Mouse (Mus musculus) 3134 (cell line): ENCODE results near the gene Lca5l.
A peak's percentile ranks its signal among the peaks of the same experiment; 100 is the strongest.

Source experiments
- DNase-seq: peaks from one replicate; pipeline ENCODE4 v3.0.0-alpha.2; 2011; ENCODE audit warnings: low spot score; ENCODE audit not compliant: insufficient read length; ENCODE audit errors: extremely low read depth

The Lca5l gene

GRCm38 (mm10) chr16:96191531-96192506 lies at the start of gene Lca5l:
Lca5l (minus strand) TSS chr16:96192271.
- peak; percentile 98 for DNase-seq

GRCm38 (mm10) chr16:96235366-96235970 lies 43.4 kb upstream of the Lca5l start, which contains the start of gene B3galt5:
B3galt5 (plus strand) TSS chr16:96235801.
- DNase-seq = no peak

- no peak for DNase-seq
Observed at GRCm38 (mm10) chr16:96233996-96234395, 41.9 kb upstream of the Lca5l start.

- no peak for DNase-seq
Observed at GRCm38 (mm10) chr16:96231974-96232373, 39.9 kb upstream of the Lca5l start.

- no peak for DNase-seq
Observed at GRCm38 (mm10) chr16:96231251-96231650, 39.2 kb upstream of the Lca5l start.

GRCm38 (mm10) chr16:96230411-96230810 lies 38.3 kb upstream of the Lca5l start:
- DNase-seq = peak; percentile 11

- DNase-seq = no peak
Observed at GRCm38 (mm10) chr16:96229044-96229555, 37.0 kb upstream of the Lca5l start.

GRCm38 (mm10) chr16:96228438-96228837 lies 36.4 kb upstream of the Lca5l start:
- no peak for DNase-seq

- no peak for DNase-seq
Observed at GRCm38 (mm10) chr16:96222452-96222851, 30.4 kb upstream of the Lca5l start.

GRCm38 (mm10) chr16:96221959-96222358 lies 29.9 kb upstream of the Lca5l start:
- DNase-seq = no peak

GRCm38 (mm10) chr16:96221491-96221890 lies 29.4 kb upstream of the Lca5l start:
- DNase-seq = no peak

GRCm38 (mm10) chr16:96213027-96213426 lies 21.0 kb upstream of the Lca5l start:
- no peak for DNase-seq

- DNase-seq = no peak
Observed at GRCm38 (mm10) chr16:96210856-96211255, 18.8 kb upstream of the Lca5l start.

- DNase-seq = no peak
Observed at GRCm38 (mm10) chr16:96209789-96210188, 17.7 kb upstream of the Lca5l start.

- no peak for DNase-seq
Observed at GRCm38 (mm10) chr16:96201485-96202232, 9.6 kb upstream of the Lca5l start.

GRCm38 (mm10) chr16:96200702-96201028 lies 8.6 kb upstream of the Lca5l start:
- DNase-seq = no peak

GRCm38 (mm10) chr16:96199913-96200701 lies 8.0 kb upstream of the Lca5l start, which contains the start of gene Sh3bgr:
Sh3bgr (plus strand) TSS chr16:96200450.
- no peak for DNase-seq

GRCm38 (mm10) chr16:96187619-96188018 lies 4.5 kb downstream of the Lca5l start:
- no peak for DNase-seq

GRCm38 (mm10) chr16:96179156-96179555 lies 12.9 kb downstream of the Lca5l start:
- DNase-seq = no peak

- DNase-seq = no peak
Observed at GRCm38 (mm10) chr16:96175399-96175798, 16.7 kb downstream of the Lca5l start.
